ENCODE assay signal across 8 mouse cellular contexts in genomic region chr7:84085049-84085945, GRCm38 (mm10). TPM values are rescaled to one million over a fixed set of nuclear protein-coding genes. Genes with fewer than 3 reads are reported as not detected.
DNase-seq lines count a peak whose midpoint lies in the region; ATAC-seq and TF ChIP-seq lines count a peak whose summit lies in the region.

No protein-coding gene starts in this region.

- peak overlapping the region; percentile 77 for H3K4me2 ChIP-seq in embryonic facial prominence, embryonic 14.5 days (ENCODE audit: low read depth, low read length)
- peak overlapping the region; percentile 90 for H3K4me2 ChIP-seq in midbrain, embryonic 12.5 days (replicated peaks)

- intact Hi-C loops in left cerebral cortex, adult 2 months (cut with DNase I): no loop called here

- H3K27me3 ChIP-seq in embryonic facial prominence, embryonic 14.5 days (replicated peaks; ENCODE audit: control insufficient read depth, insufficient read depth, low read length): peaks cover 23% of the 10 kb centered on the region
- H3K27me3 ChIP-seq in midbrain, embryonic 12.5 days: peaks cover 50% of the 10 kb centered on the region

- 2% methylated on average over 38 of the region's 39 CpGs for WGBS in embryonic facial prominence, embryonic 14.5 days
- WGBS in midbrain, embryonic 12.5 days: 4% methylated on average over 39 of the region's 39 CpGs

- H3K9ac ChIP-seq in embryonic facial prominence, embryonic 14.5 days (ENCODE audit: low read depth, low read length): no peak overlapping the region
- no peak overlapping the region for H3K9ac ChIP-seq in midbrain, embryonic 12.5 days (replicated peaks)

- peaks cover 4% of the 10 kb centered on the region; the same call in 1 of the 2 replicates for H3K4me1 ChIP-seq in embryonic facial prominence, embryonic 14.5 days (ENCODE audit: control insufficient read depth, insufficient read depth, low read length)
- H3K4me1 ChIP-seq in midbrain, embryonic 12.5 days: peaks cover 13% of the 10 kb centered on the region

- peak overlapping the region; percentile 46 for H3K4me3 ChIP-seq in embryonic facial prominence, embryonic 14.5 days (ENCODE audit: low read depth, low read length)
- peak overlapping the region; percentile 58 for H3K4me3 ChIP-seq in left cerebral cortex, adult 2 months
- peak overlapping the region; percentile 52 for H3K4me3 ChIP-seq in midbrain, embryonic 12.5 days

- ATAC-seq in embryonic facial prominence, embryonic 14.5 days (ENCODE audit: low read depth): no peak
- ATAC-seq in midbrain, embryonic 12.5 days (ENCODE audit: low FRiP score, low read depth): no peak

- DNase-seq in ES-CJ7 (ENCODE audit: low read depth, low spot score): peak; percentile 55
- DNase-seq in adrenal gland, postnatal 36 days: peak; percentile 83 to 84
- DNase-seq in embryonic facial prominence, embryonic 14.5 days (ENCODE audit: low spot score): peak; percentile 72
- peak; percentile 82 for DNase-seq in heart, postnatal 4 days
- DNase-seq in left cerebral cortex, adult 2 months (ENCODE audit: extremely low spot score in 1 of 2, low spot score in 2 of 2): peak; percentile 17 to 35
- DNase-seq in spleen, postnatal 4 days (ENCODE audit: low spot score in 2 of 2): peak; percentile 41 to 75
- DNase-seq in T-cell, adult 2 months (ENCODE audit: low spot score): no peak

- no peaks in the 10 kb centered on the region for H3K36me3 ChIP-seq in embryonic facial prominence, embryonic 14.5 days (ENCODE audit: control insufficient read depth, insufficient read depth, low read length)
- no peaks in the 10 kb centered on the region for H3K36me3 ChIP-seq in midbrain, embryonic 12.5 days

- no peak for TF ChIP-seq CTCF in left cerebral cortex, adult 2 months (IDR thresholded peaks at IDR 0.05)

- H3K27ac ChIP-seq in embryonic facial prominence, embryonic 14.5 days (replicated peaks; ENCODE audit: low read depth, low read length): no peak overlapping the region
- H3K27ac ChIP-seq in left cerebral cortex, adult 2 months: peak overlapping the region; percentile 50; the same call in 1 of the 2 replicates
- H3K27ac ChIP-seq in midbrain, embryonic 12.5 days (replicated peaks): no peak overlapping the region

- H3K9me3 ChIP-seq in embryonic facial prominence, embryonic 14.5 days (ENCODE audit: control insufficient read depth, low read length): no peaks in the 10 kb centered on the region
- no peaks in the 10 kb centered on the region for H3K9me3 ChIP-seq in midbrain, embryonic 12.5 days

RNA-seq across cellular contexts. Expression of gene Cemip, which starts 1.0 kb away (rescaled TPM):
- 1 to 10 TPM in 1 of 2 experiments, under 1 TPM in 1; 0.79 to 1.6 TPM for total RNA-seq in adrenal gland, postnatal 36 days (2021)
- 1.1 TPM in 2 replicates for polyA plus RNA-seq in embryonic facial prominence, embryonic 14.5 days (2014; fragmentation: Nextera tagmentation; extraction: Ambion mirVana)
- 1 to 10 TPM; 2.0 to 2.6 TPM for total RNA-seq in heart, postnatal 4 days (2021)
- 10 to 100 TPM; 16.3 to 16.9 TPM for total RNA-seq in left cerebral cortex, adult 2 months (2021)
- 0.85 and 1.8 TPM in 2 replicates for polyA plus RNA-seq in midbrain, embryonic 12.5 days (2016; fragmentation: Nextera tagmentation; extraction: Ambion mirVana)

Comparison
In these comparisons a context has a peak if more than half of its experiments do, and no peak if none do; other contexts are left out.
1. RNA of gene Cemip, which starts 1.0 kb away (total RNA-seq): 16.3 to 16.9 TPM in left cerebral cortex, adult 2 months; 2.0 to 2.6 TPM in heart, postnatal 4 days and 0.79 to 1.6 TPM in adrenal gland, postnatal 36 days; every median in the first group is over 4 times any median in the second.
2. Peak in every context shown above with its lines, with median percentiles within 50 percentile points of each other: H3K4me3 ChIP-seq.